In the genomic region with DNA sequence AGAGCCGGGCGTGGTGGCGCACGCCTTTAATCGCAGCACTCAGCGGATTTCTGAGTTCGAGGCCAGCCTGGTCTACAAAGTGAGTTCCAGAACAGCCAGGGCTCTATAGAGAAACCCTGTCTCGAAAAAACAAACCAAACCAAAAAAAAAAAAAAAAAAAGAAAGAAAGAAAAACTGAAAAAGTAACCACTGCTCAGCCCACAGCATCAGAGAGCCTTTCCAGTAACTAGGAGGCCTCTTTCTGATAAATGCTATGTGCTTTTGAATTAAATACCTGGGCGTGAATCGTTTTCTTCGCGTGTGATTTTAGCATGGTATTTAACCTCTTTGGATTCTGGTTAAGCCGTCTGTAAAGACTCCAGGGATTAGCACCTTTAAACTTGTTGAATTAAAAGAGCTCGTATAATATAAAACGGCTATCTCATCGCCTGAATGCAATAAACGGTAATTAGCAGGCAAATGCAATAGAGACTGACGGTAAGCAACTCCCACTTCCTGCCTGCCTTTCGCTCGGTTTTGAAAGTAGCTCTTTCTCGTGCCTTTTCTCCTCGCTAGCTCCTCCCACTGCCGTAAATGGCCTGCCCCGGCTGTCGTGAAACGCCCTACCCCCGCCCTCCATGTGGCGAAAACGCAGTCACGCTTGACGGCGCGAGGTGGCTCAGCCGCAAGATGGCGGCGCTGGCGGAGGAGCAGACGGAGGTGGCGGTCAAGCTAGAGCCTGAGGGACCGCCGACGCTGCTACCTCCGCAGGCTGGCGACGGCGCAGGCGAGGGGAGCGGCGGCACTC, we compare ENCODE assay signal across 8 mouse cellular contexts. TPM values are rescaled to one million over a fixed set of nuclear protein-coding genes. Genes with fewer than 3 reads are reported as not detected.
DNase-seq lines count a peak whose midpoint lies in the region; ATAC-seq lines count a peak whose summit lies in the region.

Gene Taf5 (plus strand): TSS at position 651 of the 787 bp plus-strand sequence.

- intact Hi-C loops in gastrocnemius, postnatal 14 days (cut with DNase I; ENCODE audit: low total_unique reads), result no loop called here
- intact Hi-C loops in left cerebral cortex, postnatal 10 days (cut with DNase I), result no loop called here

- ATAC-seq in inflammation-experienced regulatory T-cells, adult 6 months, result peak; percentile 71
- ATAC-seq in megakaryocyte-erythroid progenitor cell, adult 5-6 weeks (replicated peaks; ENCODE audit: low FRiP score, low TSS enrichment, poor library complexity, severe bottlenecking), result peak; percentile 81

- DNase-seq in adrenal gland, adult (ENCODE audit: inconsistent age in 2 of 2, low spot score in 1 of 2), result peak; percentile 97 to 99
- DNase-seq in embryo, embryonic 10.5 days (ENCODE audit: low spot score), result peak; percentile 98
- peak; percentile 97 for DNase-seq in gastrocnemius, postnatal 14 days
- DNase-seq in left cerebral cortex, postnatal 10 days (ENCODE audit: extremely low spot score in 1 of 2, low spot score in 2 of 2), result peak; percentile 96 to 98
- peak; percentile 98 for DNase-seq in right cerebral cortex, postnatal 25 days
- peak; percentile 95 to 97 for DNase-seq in urinary bladder, postnatal 4 days (ENCODE audit: low spot score in 2 of 2)

RNA-seq across cellular contexts. Expression of gene Taf5, which starts in this region (rescaled TPM):
- total RNA-seq in gastrocnemius, postnatal 14 days (2021), result 1 to 10 TPM; 2.5 to 2.7 TPM
- polyA plus RNA-seq in inflammation-experienced regulatory T-cells, adult 6 months (2017; shearing (Covaris generic)), result 1 to 10 TPM; 1.6 to 3.3 (median 1.8) TPM
- total RNA-seq in left cerebral cortex, postnatal 10 days (2021), result 1 to 10 TPM; 5.1 to 6.0 TPM
- total RNA-seq in megakaryocyte-erythroid progenitor cell, adult 5-6 weeks (2014; fragmentation: Nextera tagmentation), result 14.6 and 17.0 TPM in 2 replicates
- 26.3 and 28.4 TPM in 2 replicates for total RNA-seq in megakaryocyte-erythroid progenitor cell, adult 5-6 weeks (2017)

Comparison
In these comparisons a context has a peak if more than half of its experiments do, and no peak if none do; other contexts are left out.
1. Peak in every context shown above with its lines: DNase-seq and ATAC-seq.